ENCODE assay signal across 18 mouse cellular contexts in the genomic region with DNA sequence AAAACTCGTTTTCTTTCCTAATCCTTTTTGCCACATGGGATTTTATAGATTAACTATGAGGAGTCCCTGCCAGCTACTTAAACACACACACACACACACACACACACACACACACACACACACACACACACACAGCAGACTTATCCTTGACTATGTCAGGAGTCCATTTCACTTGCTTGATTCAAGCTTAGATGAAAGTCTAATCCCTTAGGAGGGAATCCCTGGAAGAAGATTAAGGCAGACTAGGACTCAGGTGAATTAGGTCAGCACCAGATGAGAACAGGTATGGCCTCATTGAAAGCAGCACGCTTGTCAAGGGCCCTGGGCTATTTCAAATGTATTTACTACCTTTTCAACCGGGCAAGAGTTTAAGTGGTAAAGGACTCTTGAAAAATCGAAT.
"Had no signal": no experiment of that assay in that cellular context is flagged by ENCODE, and none has a peak within 500 bp of the region (broad histone marks: within the 10 kb centered on the region; RNA-seq: fewer than 3 reads in every experiment).

No protein-coding gene starts in this region.

- H3K9me3 ChIP-seq: midbrain, embryonic 10.5 days; midbrain, embryonic 12.5 days; neural tube, embryonic 13.5 days; neural tube, embryonic 15.5 days had no signal

- H3K36me3 ChIP-seq: midbrain, embryonic 12.5 days; neural tube, embryonic 15.5 days had no signal

- H3K27ac ChIP-seq: liver, embryonic 14.5 days; midbrain, embryonic 10.5 days; midbrain, embryonic 12.5 days; neural tube, embryonic 13.5 days; neural tube, embryonic 15.5 days had no signal

- H3K4me1 ChIP-seq: neural tube, embryonic 15.5 days had no signal

- H3K4me3 ChIP-seq: midbrain, embryonic 10.5 days; midbrain, embryonic 12.5 days; myocyte; neural tube, embryonic 13.5 days; neural tube, embryonic 15.5 days had no signal

- H3K27me3 ChIP-seq: neural tube, embryonic 13.5 days; neural tube, embryonic 15.5 days had no signal

- DNase-seq: lung, adult 18-20 months; lung, embryonic 14.5 days; lung, postnatal 10 days; lung, postnatal 4 days; midbrain, embryonic 14.5 days; right cerebral cortex, adult 18-20 months; right cerebral cortex, postnatal 25 days; right cerebral cortex, postnatal 4 days; spleen, adult 18-20 months; thymus, adult 18-20 months; thymus, postnatal 14 days; thymus, postnatal 36 days had no signal
